Mouse (Mus musculus) stomach, embryonic 15.5 days (tissue): ENCODE measurements around the gene Islr. TPM values are rescaled to one million over a fixed set of nuclear protein-coding genes. Genes with fewer than 3 reads are reported as not detected.

Experiments
- ATAC-seq: fragments of 200-750 bp; cut with Nextera tagmentation; 2 replicates; pipeline ENCODE4 v1.8.0; 2017; ENCODE audit warnings: low read depth, moderate number of reproducible peaks, moderate TSS enrichment; ENCODE audit not compliant: insufficient read depth, low FRiP score
- H3K27ac ChIP-seq: fragments of 300-500 bp; sonication (generic); 2 replicates; pipeline ENCODE4 v1.5.1; 2015; ENCODE audit warnings: mild to moderate bottlenecking, inconsistent platforms
- H3K27me3 ChIP-seq: fragments of 300-500 bp; sonication (generic); replicated peaks from 2 replicates; pipeline ENCODE4 v1.6.1; 2015; ENCODE audit warnings: inconsistent platforms
- H3K36me3 ChIP-seq: fragments of 300-500 bp; sonication (generic); 2 replicates; pipeline ENCODE4 v1.6.1; 2015; ENCODE audit warnings: inconsistent platforms
- H3K4me1 ChIP-seq: fragments of 300-500 bp; sonication (generic); 2 replicates; pipeline ENCODE4 v1.6.1; 2015; ENCODE audit warnings: inconsistent platforms
- H3K4me2 ChIP-seq: fragments of 300-500 bp; sonication (generic); 2 replicates; pipeline ENCODE4 v1.6.1; 2015; ENCODE audit warnings: mild to moderate bottlenecking, inconsistent platforms
- H3K4me3 ChIP-seq: fragments of 300-500 bp; sonication (generic); replicated peaks from 2 replicates; pipeline ENCODE4 v1.5.1; 2015; ENCODE audit warnings: inconsistent platforms
- H3K9ac ChIP-seq: fragments of 300-500 bp; sonication (generic); 2 replicates; pipeline ENCODE4 v1.6.1; 2015; ENCODE audit warnings: inconsistent platforms
- H3K9me3 ChIP-seq: fragments of 300-500 bp; sonication (generic); 2 replicates; pipeline ENCODE4 v1.6.1; 2016; ENCODE audit warnings: inconsistent platforms
- WGBS: fragments of 180-500 bp; shearing (Covaris S2); methylation state at CpG from one replicate; pipeline ENCODE4 v1.1.7; 2015; 5-methylcytosine and 5-hydroxymethylcytosine counted together
- polyA plus RNA-seq: library from polyadenylated mRNA; unstranded; fragments of >200 nt; fragmentation: Nextera tagmentation; extraction: Ambion mirVana; gene quantifications from 2 replicates; pipeline ENCODE4 v1.2.1, GENCODE M21; 2015

Islr gene
- polyA plus RNA-seq, 1 experiment from 2014 or later = 105 TPM

GRCm38 (mm10) chr9:58157838-58158237 is 46.3 kb downstream of the Islr start:
- H3K27me3 ChIP-seq = no peaks in the 10 kb centered on the region
- H3K36me3 ChIP-seq = no peaks in the 10 kb centered on the region
- H3K9ac ChIP-seq = peak overlapping the region; percentile 3; the same call in 1 of the 2 replicates
- no peak for ATAC-seq
- H3K4me1 ChIP-seq = peaks cover 63% of the 10 kb centered on the region
- no peaks in the 10 kb centered on the region for H3K9me3 ChIP-seq
- peak overlapping the region; percentile 98 for H3K27ac ChIP-seq
- H3K4me2 ChIP-seq = peak overlapping the region; percentile 66
- H3K4me3 ChIP-seq = peak overlapping the region; percentile 37
- 61% methylated on average over 13 of the region's 13 CpGs for WGBS

GRCm38 (mm10) chr9:58156819-58157560 is 47.1 kb downstream of the Islr start:
- H3K4me1 ChIP-seq = peaks cover 63% of the 10 kb centered on the region
- H3K36me3 ChIP-seq = no peaks in the 10 kb centered on the region
- H3K27ac ChIP-seq = peak overlapping the region; percentile 98
- H3K9me3 ChIP-seq = no peaks in the 10 kb centered on the region
- no peaks in the 10 kb centered on the region for H3K27me3 ChIP-seq
- WGBS = 81% methylated on average over 22 of the region's 22 CpGs
- no peak for ATAC-seq
- no peak overlapping the region for H3K9ac ChIP-seq
- H3K4me2 ChIP-seq = peak overlapping the region; percentile 66
- peak overlapping the region; percentile 37 for H3K4me3 ChIP-seq

GRCm38 (mm10) chr9:58155366-58155765 is 48.7 kb downstream of the Islr start:
- H3K4me3 ChIP-seq = no peak overlapping the region
- H3K4me1 ChIP-seq = peaks cover 60% of the 10 kb centered on the region
- no peaks in the 10 kb centered on the region for H3K36me3 ChIP-seq
- H3K9ac ChIP-seq = no peak overlapping the region
- WGBS = 31% methylated on average over 3 of the region's 3 CpGs
- peak overlapping the region; percentile 66 for H3K4me2 ChIP-seq
- peak; percentile 14; the same call in 1 of the 2 replicates for ATAC-seq
- H3K9me3 ChIP-seq = no peaks in the 10 kb centered on the region
- peak overlapping the region; percentile 64 for H3K27ac ChIP-seq
- H3K27me3 ChIP-seq = no peaks in the 10 kb centered on the region

- no peak overlapping the region for H3K4me3 ChIP-seq
- no peaks in the 10 kb centered on the region for H3K27me3 ChIP-seq
- no peak for ATAC-seq
- no peak overlapping the region for H3K4me2 ChIP-seq
- WGBS = 69% methylated on average over 3 of the region's 3 CpGs
- H3K9ac ChIP-seq = no peak overlapping the region
- peaks cover 45% of the 10 kb centered on the region for H3K4me1 ChIP-seq
- H3K36me3 ChIP-seq = no peaks in the 10 kb centered on the region
- no peaks in the 10 kb centered on the region for H3K9me3 ChIP-seq
- H3K27ac ChIP-seq = peak overlapping the region; percentile 17; the same call in 1 of the 2 replicates
These were observed 51.0 kb downstream of the Islr start for GRCm38 (mm10) chr9:58153095-58153494.

- Histone ChIP-seq H3K27ac (no peak overlapping the region), H3K9ac (no peak overlapping the region), H3K4me2 (no peak overlapping the region), H3K4me3 (no peak overlapping the region), H3K4me1 (peaks cover 24% of the 10 kb centered on the region), H3K36me3 (no peaks in the 10 kb centered on the region), H3K27me3 (no peaks in the 10 kb centered on the region), H3K9me3 (no peaks in the 10 kb centered on the region)
- no peak for ATAC-seq
- WGBS = 74% methylated on average over 4 of the region's 4 CpGs
These were observed 53.3 kb downstream of the Islr start for GRCm38 (mm10) chr9:58150733-58151361.

GRCm38 (mm10) chr9:58148806-58149205 is 55.3 kb downstream of the Islr start:
- H3K36me3 ChIP-seq = no peaks in the 10 kb centered on the region
- no peak for ATAC-seq
- WGBS = 59% methylated on average over 2 of the region's 2 CpGs

GRCm38 (mm10) chr9:58145417-58145816 is 58.7 kb downstream of the Islr start:
- peaks cover 16% of the 10 kb centered on the region for H3K4me1 ChIP-seq
- H3K36me3 ChIP-seq = no peaks in the 10 kb centered on the region
- H3K9ac ChIP-seq = no peak overlapping the region
- 62% methylated on average over 5 of the region's 5 CpGs for WGBS
- no peak overlapping the region for H3K27ac ChIP-seq
- no peaks in the 10 kb centered on the region for H3K9me3 ChIP-seq
- H3K27me3 ChIP-seq = no peaks in the 10 kb centered on the region
- no peak overlapping the region for H3K4me2 ChIP-seq
- ATAC-seq = no peak
- H3K4me3 ChIP-seq = no peak overlapping the region

More at GRCm38 (mm10) chr9:58148806-58149205, 55.3 kb downstream of the Islr start:
- H3K4me1 ChIP-seq = peaks cover 18% of the 10 kb centered on the region
- no peak overlapping the region for H3K27ac ChIP-seq
- H3K9me3 ChIP-seq = no peaks in the 10 kb centered on the region
- H3K4me3 ChIP-seq = no peak overlapping the region
- no peak overlapping the region for H3K9ac ChIP-seq
- H3K4me2 ChIP-seq = no peak overlapping the region
- no peaks in the 10 kb centered on the region for H3K27me3 ChIP-seq

- no peaks in the 10 kb centered on the region for H3K36me3 ChIP-seq
- H3K4me3 ChIP-seq = no peak overlapping the region
- no peaks in the 10 kb centered on the region for H3K9me3 ChIP-seq
- no peaks in the 10 kb centered on the region for H3K27me3 ChIP-seq
- H3K9ac ChIP-seq = no peak overlapping the region
- ATAC-seq = no peak
- 55% methylated on average over 1 of the region's 1 CpGs for WGBS
- no peak overlapping the region for H3K27ac ChIP-seq
- H3K4me2 ChIP-seq = no peak overlapping the region
- peaks cover 22% of the 10 kb centered on the region for H3K4me1 ChIP-seq
These were observed 59.4 kb downstream of the Islr start for GRCm38 (mm10) chr9:58144664-58145063.

- Histone ChIP-seq H3K9ac (no peak overlapping the region), H3K4me1 (peaks cover 23% of the 10 kb centered on the region), H3K4me2 (no peak overlapping the region), H3K4me3 (no peak overlapping the region), H3K9me3 (no peaks in the 10 kb centered on the region), H3K27me3 (no peaks in the 10 kb centered on the region), H3K36me3 (no peaks in the 10 kb centered on the region), H3K27ac (peak overlapping the region; percentile 42; the same call in 1 of the 2 replicates)
- 25% methylated on average over 7 of the region's 7 CpGs for WGBS
- ATAC-seq = no peak
These were observed 60.7 kb downstream of the Islr start for GRCm38 (mm10) chr9:58143419-58143818.

- 24% methylated on average over 6 of the region's 6 CpGs for WGBS
- no peak for ATAC-seq
- Histone ChIP-seq H3K27me3 (no peaks in the 10 kb centered on the region), H3K36me3 (no peaks in the 10 kb centered on the region), H3K4me2 (no peak overlapping the region), H3K9ac (no peak overlapping the region), H3K4me3 (no peak overlapping the region), H3K27ac (no peak overlapping the region), H3K4me1 (peaks cover 21% of the 10 kb centered on the region), H3K9me3 (no peaks in the 10 kb centered on the region)
These were observed 64.2 kb downstream of the Islr start for GRCm38 (mm10) chr9:58139947-58140346.

- no peaks in the 10 kb centered on the region for H3K9me3 ChIP-seq
- WGBS = 24% methylated on average over 2 of the region's 2 CpGs
- H3K27ac ChIP-seq = no peak overlapping the region
- H3K36me3 ChIP-seq = no peaks in the 10 kb centered on the region
- no peak for ATAC-seq
- no peaks in the 10 kb centered on the region for H3K27me3 ChIP-seq
- peaks cover 22% of the 10 kb centered on the region for H3K4me1 ChIP-seq
- no peak overlapping the region for H3K4me3 ChIP-seq
- no peak overlapping the region for H3K9ac ChIP-seq
- H3K4me2 ChIP-seq = no peak overlapping the region
These were observed 68.2 kb downstream of the Islr start for GRCm38 (mm10) chr9:58135921-58136321.

- no peak overlapping the region for H3K4me3 ChIP-seq
- no peak overlapping the region for H3K9ac ChIP-seq
- no peak for ATAC-seq
- no peaks in the 10 kb centered on the region for H3K9me3 ChIP-seq
- H3K4me2 ChIP-seq = no peak overlapping the region
- H3K27ac ChIP-seq = no peak overlapping the region
- no peaks in the 10 kb centered on the region for H3K27me3 ChIP-seq
- 35% methylated on average over 7 of the region's 7 CpGs for WGBS
- H3K36me3 ChIP-seq = no peaks in the 10 kb centered on the region
- peaks cover 22% of the 10 kb centered on the region for H3K4me1 ChIP-seq
These were observed 69.2 kb downstream of the Islr start for GRCm38 (mm10) chr9:58134906-58135305.
